Mouse (Mus musculus) lung, postnatal 10 days (tissue): ENCODE results near the gene Brpf1.
A peak's percentile ranks its signal among the peaks of the same experiment; 100 is the strongest.
"Not testable (repeated sequence)": the region's sequence is repeated elsewhere in the genome, so short reads cannot be mapped to it uniquely, and the experiment has no call there.

Experiments used
- DNase-seq: peaks from one replicate; pipeline ENCODE4 v3.0.0; 2021

Brpf1 gene

GRCm38 (mm10) chr6:113307481-113308121, 664 bp downstream of the Brpf1 start:
- DNase-seq, result peak; percentile 61

DNA sequence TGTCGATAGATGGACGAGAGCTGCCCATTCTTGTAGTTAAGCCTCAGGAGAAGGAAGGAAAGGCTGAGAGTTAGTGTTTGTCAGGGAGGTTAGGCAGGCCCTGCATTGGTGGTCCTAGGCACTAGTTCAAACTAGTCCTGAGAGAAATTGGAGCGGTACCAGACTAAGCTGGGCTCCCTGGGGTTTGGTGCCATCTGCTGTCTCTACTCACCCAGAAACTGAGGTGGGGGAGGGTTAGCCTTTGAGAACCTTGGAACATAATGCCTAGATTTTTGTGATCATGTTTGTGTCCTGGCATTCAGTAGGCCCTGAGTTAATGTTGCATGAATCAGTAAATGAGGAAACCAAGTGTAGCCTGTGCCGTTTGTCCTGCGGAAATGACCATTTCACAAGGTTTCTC, 1.2 kb downstream of the Brpf1 start:
- peak; percentile 43 for DNase-seq

- DNase-seq, result no peak
Observed at GRCm38 (mm10) chr6:113315972-113316371, 9.0 kb downstream of the Brpf1 start.

DNA sequence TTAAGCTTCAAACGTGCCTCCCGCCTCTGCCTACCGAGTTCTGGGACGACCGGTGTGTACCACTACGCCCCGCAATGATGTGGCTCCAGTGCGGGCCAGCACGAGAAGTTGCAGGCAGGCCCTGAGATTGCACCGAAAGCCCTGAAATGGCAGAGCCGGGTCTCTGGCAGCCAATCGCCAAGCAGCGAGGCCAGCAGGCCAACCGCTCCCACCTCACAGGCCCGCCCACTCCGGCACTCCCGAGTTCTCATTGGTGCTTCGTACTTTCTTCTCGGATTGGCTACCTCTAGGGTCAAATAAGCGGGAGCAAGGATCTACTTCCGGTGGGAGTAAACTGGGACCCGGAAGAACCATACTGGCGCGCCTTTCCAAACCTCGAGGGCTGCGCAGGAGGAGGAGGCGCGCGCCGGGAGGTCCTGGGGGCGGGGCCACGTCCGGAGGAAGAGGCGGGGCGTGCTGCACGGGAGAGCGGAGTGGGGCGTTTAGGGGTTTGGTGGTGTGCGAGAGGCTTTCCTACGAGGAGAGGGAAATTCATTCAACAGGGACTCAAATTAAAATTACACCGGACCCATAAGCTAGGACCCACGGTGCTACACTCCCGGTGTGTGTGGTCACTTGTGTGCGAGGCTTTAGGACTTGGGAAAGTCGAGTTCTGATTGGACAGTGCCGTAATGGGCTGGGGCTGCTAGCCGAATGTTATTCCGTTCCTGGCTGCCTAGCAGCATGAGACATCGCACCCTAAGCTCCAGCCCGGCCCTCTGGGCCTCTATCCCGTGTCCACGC, 19.8 kb downstream of the Brpf1 start, which contains the start of gene Ogg1:
Gene Ogg1, plus strand, starts transcription at position 440 of the 783 bp plus-strand sequence.
- peak; percentile 99 for DNase-seq

DNA sequence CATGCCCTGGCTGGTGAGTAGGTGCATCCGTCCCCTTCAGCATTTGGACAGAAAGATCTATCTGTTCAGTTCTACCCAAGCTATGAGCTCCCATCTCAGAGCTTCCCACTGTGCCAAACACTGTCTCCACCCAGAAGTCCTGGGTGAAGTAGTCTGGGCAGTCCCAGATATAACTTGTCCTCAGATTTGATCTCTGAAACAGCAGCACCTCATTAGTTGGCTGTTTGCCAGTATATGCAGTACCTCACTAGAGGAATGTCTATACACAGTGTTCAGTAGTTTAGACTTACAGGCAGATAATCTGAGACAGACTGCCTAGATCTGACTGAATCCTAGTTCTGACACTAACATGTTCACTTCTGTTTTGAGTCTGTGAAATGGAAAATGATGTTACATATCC, 22.5 kb downstream of the Brpf1 start:
- no peak for DNase-seq

GRCm38 (mm10) chr6:113330547-113330946, 23.6 kb downstream of the Brpf1 start:
- peak; percentile 34 for DNase-seq

DNA sequence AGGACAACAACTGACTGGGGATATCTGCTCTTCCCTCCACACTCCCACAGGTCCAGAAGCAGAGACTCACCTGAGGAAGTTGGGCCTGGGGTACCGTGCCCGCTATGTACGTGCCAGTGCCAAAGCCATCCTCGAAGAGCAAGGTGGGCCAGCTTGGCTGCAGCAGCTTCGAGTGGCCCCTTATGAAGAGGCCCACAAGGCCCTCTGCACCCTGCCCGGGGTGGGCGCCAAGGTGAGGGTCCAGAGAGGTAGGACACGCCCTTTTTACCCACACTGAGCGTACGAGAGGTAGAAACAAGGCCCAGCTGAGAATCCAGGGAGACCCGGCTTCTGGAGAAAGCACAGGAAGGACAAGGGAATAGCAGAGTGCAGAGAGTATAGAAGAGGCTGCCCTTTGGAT, 24.8 kb downstream of the Brpf1 start:
- no peak for DNase-seq

DNA sequence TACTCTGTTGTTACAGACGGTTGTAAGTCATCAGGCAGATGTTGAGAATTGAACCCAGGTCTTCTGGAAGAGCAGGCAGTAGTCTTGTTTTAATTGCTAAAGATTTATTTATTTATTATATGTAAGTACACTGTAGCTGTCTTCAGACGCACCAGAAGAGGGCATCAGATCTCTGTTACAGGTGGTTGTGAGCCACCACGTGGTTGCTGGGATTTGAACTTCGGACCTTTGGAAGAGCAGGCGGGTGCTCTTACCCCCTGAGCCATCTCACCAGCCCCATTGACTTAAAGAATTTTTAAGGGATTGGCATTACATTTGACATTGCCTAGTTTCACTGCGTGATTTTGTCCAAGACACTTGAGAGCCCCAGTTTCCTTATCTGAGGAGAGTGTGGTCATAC, 25.8 kb downstream of the Brpf1 start:
- DNase-seq, result not testable (repeated sequence)

- DNase-seq, result peak; percentile 72
Observed at GRCm38 (mm10) chr6:113333137-113333950, 26.4 kb downstream of the Brpf1 start.

DNA sequence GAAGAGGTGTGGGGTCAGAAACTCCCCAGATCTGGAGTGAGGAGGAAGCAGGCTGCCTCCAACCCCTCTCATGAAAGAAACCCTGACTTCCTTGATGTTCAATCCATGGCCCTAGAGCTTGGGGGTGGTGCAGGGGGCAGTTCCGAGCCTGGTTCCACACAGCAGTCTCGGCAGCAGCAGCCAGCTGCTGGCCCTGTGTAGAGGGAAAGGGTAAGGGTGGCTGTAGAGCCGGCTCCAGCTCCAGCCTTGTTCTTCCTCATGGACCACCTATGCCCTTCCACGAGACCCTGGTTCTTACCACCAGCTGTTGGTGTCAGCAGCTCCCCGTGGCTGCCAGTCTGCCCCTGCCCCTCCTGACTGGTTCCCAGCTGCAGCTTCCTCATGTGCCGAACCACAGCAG, 27.3 kb downstream of the Brpf1 start:
- no peak for DNase-seq

DNA sequence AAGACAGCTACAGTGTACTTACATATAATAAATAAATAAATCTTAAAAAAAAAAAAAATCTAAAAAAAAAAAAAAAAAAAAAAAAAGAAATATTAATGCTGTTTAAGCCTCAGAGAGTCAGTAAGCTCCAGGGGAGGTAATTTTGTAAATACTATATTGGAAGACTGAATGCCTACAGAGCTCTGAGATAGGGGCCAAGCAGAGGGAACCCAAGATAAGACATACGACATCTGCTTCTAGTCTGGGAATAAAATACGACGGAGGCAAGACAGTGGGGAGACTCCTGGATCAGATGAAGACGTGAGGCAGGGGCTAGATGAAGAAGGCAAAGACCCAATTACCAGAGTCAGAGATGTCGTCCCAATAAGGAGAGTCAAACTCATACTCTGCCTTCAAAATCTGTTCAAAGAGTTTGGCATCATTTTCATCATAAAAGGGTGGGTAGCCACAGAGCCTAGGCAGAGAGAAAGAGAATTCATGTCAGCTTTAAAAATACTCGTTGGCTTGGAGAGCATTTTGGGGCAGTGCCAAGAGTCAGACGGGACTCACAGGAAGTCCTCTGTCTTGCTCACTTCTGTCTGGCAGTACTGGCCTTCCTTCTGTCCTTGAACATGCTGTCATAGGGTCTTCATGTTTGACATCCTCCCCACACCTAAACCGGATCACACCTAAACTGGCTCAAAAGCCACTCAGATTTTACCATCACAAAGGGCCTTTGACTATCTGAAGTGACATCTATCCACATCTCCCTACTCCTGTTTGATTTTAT, 30.1 kb downstream of the Brpf1 start:
- peak; percentile 44 for DNase-seq

DNA sequence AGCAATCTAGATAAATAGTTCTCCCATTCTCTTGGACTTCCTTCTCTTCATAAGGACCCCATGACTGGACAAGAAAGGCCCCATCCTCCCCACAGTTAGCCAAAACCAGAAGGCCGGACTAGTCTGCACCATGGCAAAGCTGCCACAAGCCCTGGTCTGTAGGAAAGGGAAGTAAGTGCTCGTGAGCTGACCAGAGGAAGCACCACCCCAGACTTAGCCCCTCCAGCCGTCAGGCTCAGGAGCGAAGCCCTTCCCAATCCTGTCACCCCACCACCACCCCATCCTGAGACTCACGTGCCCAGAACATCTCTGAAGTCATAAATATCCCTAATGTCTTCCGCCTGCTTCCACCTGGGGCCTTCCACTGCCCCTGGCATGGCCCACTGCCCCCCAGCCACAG, 34.6 kb downstream of the Brpf1 start:
- no peak for DNase-seq

GRCm38 (mm10) chr6:113342297-113342696, 35.4 kb downstream of the Brpf1 start:
- no peak for DNase-seq

DNA sequence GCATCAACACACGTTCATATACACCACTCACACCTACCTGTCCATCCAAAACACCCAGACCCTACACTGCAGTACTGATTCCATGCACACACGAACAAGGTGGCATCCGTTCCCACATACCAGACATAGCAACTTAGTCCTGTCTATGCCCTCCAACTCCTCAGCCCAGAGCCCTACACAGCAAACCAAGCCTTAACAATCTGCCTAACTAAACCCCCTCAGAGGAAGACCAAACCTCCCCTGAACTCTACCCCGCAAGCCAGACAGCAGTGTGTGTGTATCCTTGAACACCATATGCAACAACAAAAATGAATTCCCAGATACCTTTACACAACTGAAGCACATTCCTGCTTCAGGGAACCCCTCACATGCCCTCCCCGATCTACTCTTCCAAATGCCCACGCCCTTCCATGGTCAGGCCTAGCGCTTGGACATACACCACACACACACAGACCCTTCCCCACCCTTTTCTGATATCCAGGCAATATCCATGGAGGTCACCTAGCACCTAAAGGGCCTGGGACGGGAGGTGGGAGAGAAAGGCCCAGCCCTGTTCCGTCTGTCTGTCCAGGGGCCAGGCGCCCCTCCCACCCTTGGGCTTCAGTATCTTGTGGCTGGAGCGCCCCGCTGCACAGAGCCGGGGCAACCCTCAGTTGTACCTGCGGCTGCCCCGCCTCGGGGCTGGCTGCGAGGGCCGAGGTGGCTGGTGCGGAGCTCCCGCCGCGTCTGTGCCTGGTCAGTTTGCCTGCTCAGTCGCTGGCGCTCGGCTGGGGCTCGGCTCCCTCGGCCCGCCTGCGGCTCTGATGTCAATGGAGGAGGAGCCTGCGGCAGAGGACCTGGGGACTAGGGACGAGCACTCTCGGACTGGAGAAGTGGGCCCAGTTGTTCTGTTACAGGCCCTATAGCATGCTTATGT, 36.5 kb downstream of the Brpf1 start, which contains the start of gene Camk1:
Gene Camk1, minus strand, starts transcription at position 808 of the 916 bp plus-strand sequence.
- peak; percentile 90 for DNase-seq

- DNase-seq, result peak; percentile 92
Observed at GRCm38 (mm10) chr6:113344321-113344720, 37.4 kb downstream of the Brpf1 start.

- DNase-seq, result no peak
Observed at GRCm38 (mm10) chr6:113346897-113347296, 40.0 kb downstream of the Brpf1 start.

GRCm38 (mm10) chr6:113350538-113350937, 43.6 kb downstream of the Brpf1 start:
- DNase-seq, result no peak

GRCm38 (mm10) chr6:113351161-113351560, 44.2 kb downstream of the Brpf1 start:
- DNase-seq, result no peak

- DNase-seq, result no peak
Observed at GRCm38 (mm10) chr6:113351653-113352052, 44.7 kb downstream of the Brpf1 start.

- DNase-seq, result no peak
Observed at GRCm38 (mm10) chr6:113352820-113353219, 45.9 kb downstream of the Brpf1 start.

GRCm38 (mm10) chr6:113353696-113354095, 46.8 kb downstream of the Brpf1 start:
- DNase-seq, result peak; percentile 33
